Mouse (Mus musculus) heart, postnatal 0 days (tissue): Measurements from ENCODE around the gene Prok1. TPM values are rescaled to one million over a fixed set of nuclear protein-coding genes. Genes with fewer than 3 reads are reported as not detected.

Source experiments
- ATAC-seq: fragments of 200-750 bp; cut with Nextera tagmentation; 2 replicates; pipeline ENCODE4 v1.8.0; 2017; ENCODE audit warnings: low read depth, moderate number of reproducible peaks, moderate library complexity; ENCODE audit not compliant: insufficient read depth
- DNase-seq: peaks from one replicate; pipeline ENCODE4 v3.0.0-alpha.2; 2016; ENCODE audit warnings: low spot score
- H3K27ac ChIP-seq: fragments of 300-500 bp; sonication (generic); 2 replicates; pipeline ENCODE4 v1.5.1; 2014; ENCODE audit warnings: low read depth, mild to moderate bottlenecking
- H3K27me3 ChIP-seq: fragments of 300-500 bp; sonication (generic); 2 replicates; pipeline ENCODE4 v1.6.1; 2014; ENCODE audit warnings: low read length, mixed read lengths; ENCODE audit not compliant: control insufficient read depth, insufficient read depth
- H3K36me3 ChIP-seq: fragments of 300-500 bp; sonication (generic); replicated peaks from 2 replicates; pipeline ENCODE4 v1.6.1; 2014; ENCODE audit warnings: low read length, mixed read lengths; ENCODE audit not compliant: control insufficient read depth, insufficient read depth
- H3K4me1 ChIP-seq: fragments of 300-500 bp; sonication (generic); 2 replicates; pipeline ENCODE4 v1.6.1; 2014; ENCODE audit warnings: antibody characterized with exemption; ENCODE audit not compliant: control insufficient read depth, insufficient read depth
- H3K4me2 ChIP-seq: fragments of 300-500 bp; sonication (generic); 2 replicates; pipeline ENCODE4 v1.6.1; 2014; ENCODE audit warnings: low read depth, mild to moderate bottlenecking, low read length, moderate library complexity
- H3K4me3 ChIP-seq: fragments of 300-500 bp; sonication (generic); 2 replicates; pipeline ENCODE4 v1.5.1; 2014; ENCODE audit warnings: low read depth, low read length
- H3K9ac ChIP-seq: fragments of 300-500 bp; sonication (generic); replicated peaks from 2 replicates; pipeline ENCODE4 v1.6.1; 2014; ENCODE audit warnings: low read depth, low read length, mixed read lengths
- H3K9me3 ChIP-seq: fragments of 300-500 bp; sonication (generic); replicated peaks from 2 replicates; pipeline ENCODE4 v1.6.1; 2016; ENCODE audit warnings: low read length; ENCODE audit not compliant: control insufficient read depth
- CTCF ChIP-seq: IDR thresholded peaks from 2 replicates; pipeline ENCODE4 v1.5.1; 2016; ENCODE audit warnings: antibody characterized with exemption, control low read depth, low read depth
- EP300 ChIP-seq: IDR thresholded peaks from 2 replicates; pipeline ENCODE4 v1.6.1; 2016; ENCODE audit warnings: antibody characterized with exemption, low read depth
- WGBS: fragments of 180-500 bp; shearing (Covaris S2); extraction: QIAGEN DNeasy Blood & Tissue Kit; methylation state at CpG from one replicate; pipeline ENCODE4 v1.1.7; 2014; 5-methylcytosine and 5-hydroxymethylcytosine counted together
- polyA plus RNA-seq: library from polyadenylated mRNA; unstranded; fragments of >200 nt; fragmentation: Nextera tagmentation; extraction: Ambion mirVana; gene quantifications from 2 replicates; pipeline ENCODE4 v1.2.1, GENCODE M21; 2015
- total RNA-seq: library from RNA; depleted of rRNA; stranded (reverse); fragments of >200 nt; gene quantifications from 2 replicates; pipeline ENCODE4 v1.2.3, GENCODE M21; 2014; ENCODE audit warnings: low replicate concordance; rRNA removed

The Prok1 gene
- total and polyA plus RNA-seq, 2 experiments from 2014 or later, result not detected

GRCm38 (mm10) chr3:107185597-107185996 is 53.9 kb downstream of the Prok1 start:
- no peak for TF ChIP-seq CTCF
- TF ChIP-seq EP300, result no peak
- Histone ChIP-seq H3K4me3 (no peak overlapping the region), H3K4me2 (no peak overlapping the region), H3K27ac (no peak overlapping the region), H3K27me3 (no peaks in the 10 kb centered on the region), H3K4me1 (no peaks in the 10 kb centered on the region), H3K9me3 (no peaks in the 10 kb centered on the region), H3K9ac (no peak overlapping the region), H3K36me3 (no peaks in the 10 kb centered on the region)
- 73% methylated on average over 3 of the region's 3 CpGs for WGBS
- DNase-seq, result no peak
- no peak for ATAC-seq

GRCm38 (mm10) chr3:107183178-107183577 is 56.3 kb downstream of the Prok1 start:
- H3K27me3 ChIP-seq, result no peaks in the 10 kb centered on the region
- ATAC-seq (no peak), DNase-seq (no peak)
- no peaks in the 10 kb centered on the region for H3K4me1 ChIP-seq
- no peaks in the 10 kb centered on the region for H3K9me3 ChIP-seq
- WGBS, result 73% methylated on average over 3 of the region's 3 CpGs
- H3K27ac ChIP-seq, result no peak overlapping the region
- no peak overlapping the region for H3K4me2 ChIP-seq
- no peak overlapping the region for H3K9ac ChIP-seq
- no peak for TF ChIP-seq EP300
- TF ChIP-seq CTCF, result no peak
- H3K36me3 ChIP-seq, result no peaks in the 10 kb centered on the region
- H3K4me3 ChIP-seq, result no peak overlapping the region

Other genes starting within 250 kb of the Prok1 start
- 1.7 TPM in 1 of 2 replicates, not detected in the other for gene Kcna3, start 203.5 kb downstream of the Prok1 start, total RNA-seq
- gene Kcna3, start 203.5 kb downstream of the Prok1 start, polyA plus RNA-seq, result 0.10 and 0.19 TPM in 2 replicates
- gene Kcna2, start 138.6 kb downstream of the Prok1 start, total RNA-seq, result 0.99 and 1.2 TPM in 2 replicates
- gene Kcna2, start 138.6 kb downstream of the Prok1 start, polyA plus RNA-seq, result 0.01 and 0.07 TPM in 2 replicates
- not detected in 2 replicates for gene Kcna10, start 56.7 kb downstream of the Prok1 start, total RNA-seq
- gene Kcna10, start 56.7 kb downstream of the Prok1 start, polyA plus RNA-seq, result not detected in 2 replicates
- 0.53 TPM in 1 of 2 replicates, not detected in the other for gene Cym, start 18.0 kb downstream of the Prok1 start, total RNA-seq
- 0.15 and 0.22 TPM in 2 replicates for gene Cym, start 18.0 kb downstream of the Prok1 start, polyA plus RNA-seq
- gene A630076J17Rik, start 9.1 kb downstream of the Prok1 start, total RNA-seq, result 0.15 TPM in 1 of 2 replicates, not detected in the other
- gene A630076J17Rik, start 9.1 kb downstream of the Prok1 start, polyA plus RNA-seq, result 0.11 and 0.25 TPM in 2 replicates
- 114 and 126 TPM in 2 replicates for gene Lamtor5, start 39.2 kb upstream of the Prok1 start, total RNA-seq
- 187 and 193 TPM in 2 replicates for gene Lamtor5, start 39.2 kb upstream of the Prok1 start, polyA plus RNA-seq
- 2.1 TPM in 1 of 2 replicates, not detected in the other for gene Slc16a4, start 51.5 kb upstream of the Prok1 start, total RNA-seq
- gene Slc16a4, start 51.5 kb upstream of the Prok1 start, polyA plus RNA-seq, result 0.90 and 0.91 TPM in 2 replicates
- gene Rbm15, start 94.0 kb upstream of the Prok1 start, total RNA-seq, result 22.8 and 25.5 TPM in 2 replicates
- 8.3 and 8.4 TPM in 2 replicates for gene Rbm15, start 94.0 kb upstream of the Prok1 start, polyA plus RNA-seq
- 0.04 and 0.15 TPM in 2 replicates for gene Kcnc4, start 219.8 kb upstream of the Prok1 start, total RNA-seq
- gene Kcnc4, start 219.8 kb upstream of the Prok1 start, polyA plus RNA-seq, result 0.10 and 0.20 TPM in 2 replicates